Mouse (Mus musculus): ENCODE measurements around the gene Stk11. TPM values are rescaled to one million over a fixed set of nuclear protein-coding genes. Genes with fewer than 3 reads are reported as not detected.

The Stk11 gene
- polyA plus RNA-seq, 1 experiment from 2014 or later: 24.6 TPM

DNA sequence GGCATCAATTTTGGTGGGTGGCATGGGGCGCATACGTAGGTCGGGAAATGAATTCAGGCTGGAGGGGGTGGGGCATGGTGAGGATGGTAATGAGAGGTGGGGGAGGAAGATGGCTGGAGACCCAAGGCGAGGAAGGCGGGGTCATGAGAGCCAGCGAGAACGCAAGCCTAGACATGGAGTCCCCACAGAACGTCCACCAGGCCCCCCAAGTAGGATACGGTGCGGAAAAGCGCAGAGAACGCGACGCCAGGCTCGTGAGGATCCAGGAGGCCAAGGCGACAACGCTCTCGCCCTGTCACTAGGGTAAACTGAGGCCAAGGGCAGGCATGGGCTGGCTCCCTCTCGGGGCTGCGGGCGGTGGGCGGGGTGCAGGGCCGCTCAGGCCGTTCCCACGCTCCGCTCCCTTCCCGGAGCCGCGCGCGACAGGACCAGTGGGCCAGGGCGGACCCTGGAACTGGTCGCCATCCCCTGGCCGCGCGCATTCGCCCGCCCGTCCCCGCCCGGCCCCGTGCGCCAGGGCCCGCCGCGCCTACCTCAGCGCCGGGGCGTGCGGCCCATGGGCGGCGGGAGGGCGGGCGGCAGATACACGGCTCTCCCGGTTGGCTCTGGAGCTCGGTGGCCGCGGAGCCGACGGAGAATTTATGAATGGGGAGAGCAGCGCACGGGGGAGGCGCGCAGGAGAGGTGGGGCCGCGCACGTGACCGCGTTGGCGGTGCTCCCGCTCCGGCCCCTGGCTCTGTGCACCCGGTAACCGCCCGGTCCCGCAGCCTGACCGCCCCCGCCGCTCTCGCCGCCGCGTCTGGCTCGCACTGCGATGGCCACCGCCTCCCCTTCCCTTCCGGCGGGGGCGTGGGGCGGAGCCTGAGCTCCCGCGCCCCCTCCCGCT is 23.2 kb downstream of the Stk11 start, which contains the start of gene Atp5d:
Gene Atp5d, plus strand, starts transcription at position 80 of the 886 bp plus-strand sequence.
- 0% methylated on average over 48 of the region's 94 CpGs for WGBS
- H3K4me1 ChIP-seq (replicated peaks; ENCODE audit: control insufficient read depth, insufficient read depth, low read length): peaks cover 38% of the 10 kb centered on the region
- ATAC-seq (ENCODE audit: low FRiP score) (0 out of 2 replicates have a peak, but pooled peaks have one; percentile 1), DNase-seq (ENCODE audit: low spot score) (peak; percentile 67)
- peaks cover 37% of the 10 kb centered on the region for H3K36me3 ChIP-seq (replicated peaks; ENCODE audit: control insufficient read depth, insufficient read depth)
- peak within 1 kb of the TSS; percentile 96 for H3K4me2 ChIP-seq (replicated peaks)
- H3K4me3 ChIP-seq (replicated peaks; ENCODE audit: low read length): peak within 1 kb of the TSS; percentile 78
- peak within 1 kb of the TSS; percentile 98 for H3K27ac ChIP-seq
- peak within 1 kb of the TSS; percentile 93 for H3K9ac ChIP-seq
- no peaks in the 10 kb centered on the region for H3K9me3 ChIP-seq (ENCODE audit: control insufficient read depth, low read length)
- no peaks in the 10 kb centered on the region for H3K27me3 ChIP-seq (ENCODE audit: control insufficient read depth, insufficient read depth, low read length)

DNA sequence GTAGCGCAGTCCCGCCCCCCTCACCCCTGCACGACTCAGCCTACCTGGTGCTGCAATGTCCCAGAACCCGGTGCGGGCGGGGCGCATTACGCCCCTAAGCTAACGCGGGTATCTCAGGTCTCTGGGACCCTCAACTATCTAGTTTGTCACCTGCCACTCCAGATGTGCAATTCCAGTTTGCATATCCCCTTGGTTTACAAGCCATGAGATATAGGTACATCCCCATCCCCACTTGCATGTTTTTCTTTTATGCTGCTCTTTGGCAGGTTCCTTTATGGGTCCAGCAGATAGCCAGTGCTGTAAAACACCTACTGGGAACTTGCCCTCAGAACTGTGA is 23.8 kb downstream of the Stk11 start:
- Histone ChIP-seq H3K4me2 (replicated peaks) (peak overlapping the region; percentile 96), H3K9me3 (ENCODE audit: control insufficient read depth, low read length) (no peaks in the 10 kb centered on the region), H3K4me1 (replicated peaks; ENCODE audit: control insufficient read depth, insufficient read depth, low read length) (peaks cover 38% of the 10 kb centered on the region), H3K4me3 (replicated peaks; ENCODE audit: low read length) (peak overlapping the region; percentile 78), H3K27me3 (ENCODE audit: control insufficient read depth, insufficient read depth, low read length) (no peaks in the 10 kb centered on the region), H3K27ac (peak overlapping the region; percentile 98), H3K9ac (peak overlapping the region; percentile 93), H3K36me3 (replicated peaks; ENCODE audit: control insufficient read depth, insufficient read depth) (peaks cover 37% of the 10 kb centered on the region)
- ATAC-seq (ENCODE audit: low FRiP score) (peak; percentile 7; the same call in 1 of the 2 replicates), DNase-seq (ENCODE audit: low spot score) (no peak)
- 2% methylated on average over 7 of the region's 10 CpGs for WGBS

DNA sequence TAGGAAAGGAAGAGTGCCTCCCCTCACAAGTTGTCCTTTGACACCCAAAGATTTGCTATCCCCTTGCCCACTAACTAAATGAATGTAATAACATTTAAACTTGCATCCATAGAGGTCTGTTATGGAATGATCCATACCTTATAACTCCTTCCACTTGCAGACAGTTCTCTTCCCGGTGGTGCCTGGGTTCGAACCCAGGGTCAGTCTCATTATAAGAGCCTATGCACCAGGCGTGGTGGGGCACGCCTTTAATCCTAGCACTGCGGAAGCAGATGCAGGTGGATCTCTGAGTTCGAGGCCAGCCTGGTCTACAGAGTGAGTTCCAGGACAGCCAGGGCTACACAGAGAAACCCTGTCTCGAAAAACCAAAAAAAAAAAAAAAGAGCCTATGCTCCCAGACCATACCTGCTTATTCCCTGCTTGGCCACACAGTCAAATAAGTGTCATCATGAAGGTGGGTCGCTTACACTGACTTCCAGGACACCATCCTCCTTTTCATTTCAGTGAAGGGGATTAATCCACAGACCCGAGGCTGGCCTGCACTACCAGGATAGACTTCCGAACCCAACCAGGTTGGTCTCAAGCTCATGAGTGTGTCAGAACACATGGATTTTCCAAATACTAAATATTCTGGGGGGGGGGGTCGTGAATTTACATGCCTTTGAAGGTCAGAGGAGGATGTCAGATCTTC is 24.5 kb downstream of the Stk11 start:
- Histone ChIP-seq H3K4me1 (replicated peaks; ENCODE audit: control insufficient read depth, insufficient read depth, low read length) (peaks cover 38% of the 10 kb centered on the region), H3K9me3 (ENCODE audit: control insufficient read depth, low read length) (no peaks in the 10 kb centered on the region), H3K27ac (peak overlapping the region; percentile 98; the same call in 1 of the 2 replicates), H3K9ac (peak overlapping the region; percentile 93; the same call in 1 of the 2 replicates), H3K36me3 (replicated peaks; ENCODE audit: control insufficient read depth, insufficient read depth) (peaks cover 37% of the 10 kb centered on the region), H3K4me2 (replicated peaks) (peak overlapping the region; percentile 96; the same call in 1 of the 2 replicates), H3K4me3 (replicated peaks; ENCODE audit: low read length) (no peak overlapping the region), H3K27me3 (ENCODE audit: control insufficient read depth, insufficient read depth, low read length) (no peaks in the 10 kb centered on the region)
- 78% methylated on average over 11 of the region's 11 CpGs for WGBS
- DNase-seq (ENCODE audit: low spot score) (no peak), ATAC-seq (ENCODE audit: low FRiP score) (no peak)

DNA sequence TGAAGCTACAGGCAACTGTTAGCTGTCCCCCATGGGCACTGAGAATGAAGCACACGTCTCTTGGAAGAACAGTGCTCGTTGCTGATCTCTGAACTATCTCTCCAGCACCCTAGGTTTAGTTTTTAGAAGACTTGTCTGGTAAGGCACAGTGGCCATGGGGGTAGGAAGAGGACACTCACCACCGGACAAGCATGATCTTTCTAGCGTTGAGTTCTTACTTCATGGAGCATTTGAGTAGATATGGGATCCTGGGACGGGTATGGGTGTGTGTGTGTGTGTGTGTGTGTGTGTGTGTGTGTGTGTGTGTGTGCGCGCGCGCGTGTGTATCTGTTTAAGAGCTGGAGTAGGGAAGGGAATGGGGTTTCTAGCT is 25.0 kb downstream of the Stk11 start, which contains the start of gene Cbarp:
Gene Cbarp, minus strand, starts transcription at position 170 of the 370 bp plus-strand sequence.
- Histone ChIP-seq H3K4me3 (replicated peaks; ENCODE audit: low read length) (peak within 1 kb of the TSS; percentile 80), H3K27me3 (ENCODE audit: control insufficient read depth, insufficient read depth, low read length) (no peaks in the 10 kb centered on the region), H3K4me2 (replicated peaks) (peak within 1 kb of the TSS; percentile 97), H3K36me3 (replicated peaks; ENCODE audit: control insufficient read depth, insufficient read depth) (peaks cover 37% of the 10 kb centered on the region), H3K9me3 (ENCODE audit: control insufficient read depth, low read length) (no peaks in the 10 kb centered on the region), H3K9ac (peak within 1 kb of the TSS; percentile 93), H3K27ac (peak within 1 kb of the TSS; percentile 98), H3K4me1 (replicated peaks; ENCODE audit: control insufficient read depth, insufficient read depth, low read length) (peaks cover 38% of the 10 kb centered on the region)
- 64% methylated on average over 10 of the region's 10 CpGs for WGBS
- no peak for DNase-seq (ENCODE audit: low spot score)
- ATAC-seq (ENCODE audit: low FRiP score): no peak

DNA sequence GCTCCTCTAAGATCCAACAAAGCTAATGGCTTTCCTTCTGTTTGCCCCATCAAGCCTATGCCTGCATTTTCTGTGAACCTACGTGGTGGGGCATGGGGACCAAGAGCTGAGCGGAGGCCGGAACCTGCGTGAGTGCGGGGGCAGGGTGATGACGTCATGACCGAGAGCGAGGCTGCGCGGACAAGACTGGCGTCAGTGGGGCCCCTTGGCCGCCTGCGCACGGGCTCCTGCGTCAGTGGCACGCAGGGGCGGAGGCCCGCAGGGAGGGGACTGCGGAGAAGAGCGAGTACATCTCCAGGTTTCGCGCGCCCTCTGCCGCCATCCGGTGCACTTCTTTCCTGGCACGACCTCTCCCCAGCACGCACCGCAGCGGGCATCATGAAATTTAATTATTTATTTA is 25.6 kb downstream of the Stk11 start:
- Histone ChIP-seq H3K4me2 (replicated peaks) (peak overlapping the region; percentile 97), H3K36me3 (replicated peaks; ENCODE audit: control insufficient read depth, insufficient read depth) (peaks cover 37% of the 10 kb centered on the region), H3K9ac (peak overlapping the region; percentile 26), H3K4me1 (replicated peaks; ENCODE audit: control insufficient read depth, insufficient read depth, low read length) (peaks cover 36% of the 10 kb centered on the region), H3K27me3 (ENCODE audit: control insufficient read depth, insufficient read depth, low read length) (no peaks in the 10 kb centered on the region), H3K9me3 (ENCODE audit: control insufficient read depth, low read length) (no peaks in the 10 kb centered on the region), H3K4me3 (replicated peaks; ENCODE audit: low read length) (peak overlapping the region; percentile 80), H3K27ac (peak overlapping the region; percentile 86)
- WGBS: under 1% methylated on average over 29 of the region's 29 CpGs
- ATAC-seq (ENCODE audit: low FRiP score) (peak; percentile 72), DNase-seq (ENCODE audit: low spot score) (peak; percentile 90)

DNA sequence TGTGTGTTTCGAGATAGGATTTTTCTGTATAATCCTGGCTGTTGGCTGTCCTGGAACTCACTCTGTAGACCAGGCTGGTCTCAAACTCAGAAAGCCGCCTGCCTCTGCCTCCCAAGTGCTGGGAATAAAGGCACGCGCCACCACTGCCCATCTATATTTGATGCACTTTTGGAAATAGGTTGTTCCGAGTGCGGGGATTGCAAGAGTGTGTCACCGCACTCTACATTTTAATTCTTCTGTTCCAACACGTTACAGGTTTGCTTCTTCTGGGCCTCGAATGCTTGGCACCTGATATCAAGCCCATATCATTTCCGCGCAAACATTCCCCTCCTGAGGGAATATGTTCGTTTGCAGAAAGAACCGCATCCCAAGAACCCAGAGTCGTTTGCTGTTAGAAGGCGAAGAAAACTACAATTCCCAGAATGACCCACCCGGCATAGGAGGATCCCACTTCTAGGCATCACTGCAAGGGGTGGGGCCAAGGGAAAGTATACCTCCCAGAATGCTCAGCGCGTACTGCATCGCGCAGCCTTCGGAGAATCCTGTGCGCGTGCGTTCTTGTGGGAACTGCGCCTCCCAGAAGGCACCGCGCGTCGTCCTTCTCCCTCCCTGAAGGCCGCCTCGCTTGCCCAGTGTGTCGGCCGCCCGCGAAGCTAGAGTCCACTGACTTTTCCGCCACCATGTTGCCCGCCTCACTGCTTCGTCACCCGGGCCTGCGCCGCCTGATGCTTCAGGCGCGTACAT is 26.4 kb downstream of the Stk11 start:
- ATAC-seq (ENCODE audit: low FRiP score): peak; percentile 86
- H3K9me3 ChIP-seq (ENCODE audit: control insufficient read depth, low read length): no peaks in the 10 kb centered on the region
- no peaks in the 10 kb centered on the region for H3K27me3 ChIP-seq (ENCODE audit: control insufficient read depth, insufficient read depth, low read length)
- H3K36me3 ChIP-seq (replicated peaks; ENCODE audit: control insufficient read depth, insufficient read depth): peaks cover 32% of the 10 kb centered on the region
- peak overlapping the region; percentile 86 for H3K27ac ChIP-seq
- under 1% methylated on average over 42 of the region's 43 CpGs for WGBS
- peak overlapping the region; percentile 93 for H3K9ac ChIP-seq
- peak overlapping the region; percentile 80 for H3K4me3 ChIP-seq (replicated peaks; ENCODE audit: low read length)
- peak; percentile 99 for DNase-seq (ENCODE audit: low spot score)
- peak overlapping the region; percentile 97 for H3K4me2 ChIP-seq (replicated peaks)
- H3K4me1 ChIP-seq (replicated peaks; ENCODE audit: control insufficient read depth, insufficient read depth, low read length): peaks cover 28% of the 10 kb centered on the region

DNA sequence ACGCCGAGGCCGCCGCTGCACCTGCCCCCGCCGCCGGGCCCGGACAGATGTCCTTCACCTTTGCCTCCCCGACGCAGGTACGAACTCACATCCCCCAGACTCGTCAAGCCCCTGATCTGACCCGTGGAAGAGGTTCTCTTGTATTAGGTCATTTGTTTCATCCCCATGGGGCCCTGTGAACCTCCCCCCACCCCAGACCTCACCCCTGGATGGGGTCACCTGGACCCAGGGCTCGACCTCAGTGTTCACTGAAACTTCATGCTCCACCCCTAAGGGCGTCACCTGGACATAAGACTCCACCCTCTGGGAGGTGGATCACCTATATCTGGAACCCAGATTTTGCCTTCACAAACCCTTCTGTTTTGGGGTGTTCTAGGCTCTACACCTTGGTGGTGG is 26.9 kb downstream of the Stk11 start:
- Histone ChIP-seq H3K4me3 (replicated peaks; ENCODE audit: low read length) (peak overlapping the region; percentile 80), H3K27me3 (ENCODE audit: control insufficient read depth, insufficient read depth, low read length) (no peaks in the 10 kb centered on the region), H3K9ac (peak overlapping the region; percentile 93), H3K36me3 (replicated peaks; ENCODE audit: control insufficient read depth, insufficient read depth) (peaks cover 32% of the 10 kb centered on the region), H3K9me3 (ENCODE audit: control insufficient read depth, low read length) (no peaks in the 10 kb centered on the region), H3K27ac (peak overlapping the region; percentile 86), H3K4me2 (replicated peaks) (peak overlapping the region; percentile 97), H3K4me1 (replicated peaks; ENCODE audit: control insufficient read depth, insufficient read depth, low read length) (peaks cover 23% of the 10 kb centered on the region)
- ATAC-seq (ENCODE audit: low FRiP score) (no peak), DNase-seq (ENCODE audit: low spot score) (no peak)
- WGBS: 0% methylated on average over 15 of the region's 15 CpGs

DNA sequence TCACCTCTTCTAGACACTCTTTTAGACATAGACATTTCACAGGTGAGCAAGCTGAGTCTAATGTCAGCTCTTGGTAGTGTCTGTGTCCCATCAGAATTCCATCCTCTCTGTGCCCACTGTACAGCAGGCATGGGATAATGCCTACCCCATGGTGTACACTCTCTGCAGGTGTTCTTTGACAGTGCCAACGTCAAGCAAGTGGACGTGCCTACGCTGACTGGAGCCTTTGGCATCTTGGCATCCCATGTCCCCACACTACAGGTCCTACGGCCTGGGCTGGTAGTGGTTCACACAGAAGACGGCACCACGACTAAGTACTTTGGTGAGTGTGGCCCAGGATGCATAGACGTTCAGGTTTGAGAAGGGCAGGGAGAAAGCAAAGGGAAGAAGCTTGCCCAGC is 28.1 kb downstream of the Stk11 start:
- H3K4me1 ChIP-seq (replicated peaks; ENCODE audit: control insufficient read depth, insufficient read depth, low read length): peaks cover 13% of the 10 kb centered on the region
- ATAC-seq (ENCODE audit: low FRiP score) (no peak), DNase-seq (ENCODE audit: low spot score) (no peak)
- H3K9ac ChIP-seq: no peak overlapping the region
- H3K27ac ChIP-seq: no peak overlapping the region
- 0 out of 2 replicates have a peak overlapping the region, but pooled peaks have one; percentile 80 for H3K4me3 ChIP-seq (replicated peaks; ENCODE audit: low read length)
- H3K4me2 ChIP-seq (replicated peaks): peak overlapping the region; percentile 97; the same call in 1 of the 2 replicates
- H3K9me3 ChIP-seq (ENCODE audit: control insufficient read depth, low read length): no peaks in the 10 kb centered on the region
- peaks cover 32% of the 10 kb centered on the region for H3K36me3 ChIP-seq (replicated peaks; ENCODE audit: control insufficient read depth, insufficient read depth)
- no peaks in the 10 kb centered on the region for H3K27me3 ChIP-seq (ENCODE audit: control insufficient read depth, insufficient read depth, low read length)
- WGBS: 91% methylated on average over 7 of the region's 7 CpGs
